Mouse (Mus musculus): ENCODE results near the gene Fam24a.

The Fam24a gene

DNA sequence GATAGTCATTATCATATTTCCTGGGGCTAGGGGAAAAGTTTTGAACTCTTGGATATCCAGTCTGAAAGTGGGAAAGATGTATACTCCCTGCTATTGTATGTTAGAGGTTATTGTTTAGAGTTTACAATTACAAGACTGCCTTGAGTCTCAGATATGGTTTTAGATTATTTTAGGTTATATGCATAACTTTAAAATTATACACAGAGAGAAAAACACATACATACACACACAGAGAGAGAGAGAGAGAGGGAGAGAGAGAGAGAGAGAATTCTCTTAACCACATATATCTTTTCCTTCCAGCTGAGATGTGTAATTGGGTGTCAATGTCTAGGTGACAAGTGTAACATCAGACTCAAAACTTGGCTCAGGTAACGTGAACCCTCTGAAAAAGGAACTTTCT lies at the start of gene Fam24a:
TSS of gene Fam24a (plus strand) at position 301 of the 400 bp plus-strand sequence.
- DNase-seq = no peak

GRCm38 (mm10) chr7:131297151-131297550 lies 36.5 kb upstream of the Fam24a start:
- no peak for DNase-seq

DNA sequence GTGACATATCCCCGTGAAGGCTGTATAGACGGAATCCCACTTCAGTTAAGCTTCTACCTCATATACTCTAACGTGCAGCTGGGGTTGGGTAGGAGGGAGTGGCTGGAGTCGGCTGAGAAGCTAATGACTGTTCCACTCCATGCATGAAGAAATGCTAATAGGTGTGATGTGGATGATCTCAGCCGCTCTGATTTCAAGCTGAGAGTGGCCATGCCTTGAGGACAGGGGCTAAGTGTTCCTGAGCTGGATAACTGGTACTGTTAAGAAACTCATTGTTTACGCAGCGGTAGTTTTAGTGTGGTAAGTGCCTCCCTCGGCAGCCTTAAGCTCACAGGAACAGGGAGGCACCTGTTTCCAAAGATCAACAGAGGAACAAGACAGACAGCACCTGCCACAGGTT lies 30.3 kb upstream of the Fam24a start:
- no peak for DNase-seq

- DNase-seq = no peak
Measured at GRCm38 (mm10) chr7:131306733-131307132, 26.9 kb upstream of the Fam24a start.

- no peak for DNase-seq
Measured at GRCm38 (mm10) chr7:131314493-131314892, 19.2 kb upstream of the Fam24a start.

DNA sequence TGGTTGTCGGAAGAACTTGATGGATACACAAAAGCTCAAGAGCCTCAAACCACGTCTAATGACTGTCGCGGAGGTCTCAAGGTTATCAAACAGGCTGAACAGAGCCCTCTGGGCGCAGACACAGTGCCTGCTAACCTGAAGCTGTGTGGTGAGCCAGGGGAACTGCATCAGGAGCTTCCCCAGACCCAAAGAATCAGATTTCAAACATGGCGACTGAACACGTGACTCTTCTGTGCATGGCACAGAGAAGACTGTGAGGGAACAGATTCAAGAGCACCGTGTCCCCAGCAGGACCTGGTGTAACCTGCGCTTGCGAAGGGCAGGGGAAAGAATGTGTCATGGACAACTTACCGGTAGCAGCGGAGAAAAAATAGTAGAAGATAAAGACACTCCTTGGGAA lies 16.1 kb upstream of the Fam24a start:
- no peak for DNase-seq

- no peak for DNase-seq
Measured at GRCm38 (mm10) chr7:131318340-131318739, 15.3 kb upstream of the Fam24a start.

GRCm38 (mm10) chr7:131322192-131322591 lies 11.5 kb upstream of the Fam24a start, which contains the start of gene Cuzd1:
Gene Cuzd1, minus strand, starts transcription at chr7:131322292.
- DNase-seq = no peak

- no peak for DNase-seq
Measured at GRCm38 (mm10) chr7:131327054-131327453, 6.6 kb upstream of the Fam24a start.

GRCm38 (mm10) chr7:131329416-131329815 lies 4.2 kb upstream of the Fam24a start, which contains the start of gene Fam24b:
Gene Fam24b, minus strand, starts transcription at chr7:131329516.
- DNase-seq = no peak

DNA sequence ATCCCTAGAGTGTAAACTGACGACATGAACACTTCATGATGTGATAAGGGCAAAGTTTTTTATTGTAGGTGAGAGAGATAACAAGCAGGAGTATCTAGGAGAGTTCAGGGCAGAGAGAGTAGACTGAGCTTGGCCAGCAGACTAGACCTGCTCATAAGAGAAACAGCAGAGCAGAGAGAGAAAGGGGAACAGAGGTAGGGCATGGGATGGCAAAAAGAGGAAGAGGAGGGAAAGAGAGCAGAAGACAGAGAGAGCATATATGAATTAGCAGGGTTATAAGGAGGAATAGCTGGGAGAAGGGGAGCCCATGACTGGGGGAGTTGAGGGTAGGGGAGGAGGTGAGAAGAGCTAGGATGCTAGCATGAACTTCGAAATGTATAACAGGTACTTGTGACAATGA lies 2.0 kb upstream of the Fam24a start:
- DNase-seq = no peak

DNA sequence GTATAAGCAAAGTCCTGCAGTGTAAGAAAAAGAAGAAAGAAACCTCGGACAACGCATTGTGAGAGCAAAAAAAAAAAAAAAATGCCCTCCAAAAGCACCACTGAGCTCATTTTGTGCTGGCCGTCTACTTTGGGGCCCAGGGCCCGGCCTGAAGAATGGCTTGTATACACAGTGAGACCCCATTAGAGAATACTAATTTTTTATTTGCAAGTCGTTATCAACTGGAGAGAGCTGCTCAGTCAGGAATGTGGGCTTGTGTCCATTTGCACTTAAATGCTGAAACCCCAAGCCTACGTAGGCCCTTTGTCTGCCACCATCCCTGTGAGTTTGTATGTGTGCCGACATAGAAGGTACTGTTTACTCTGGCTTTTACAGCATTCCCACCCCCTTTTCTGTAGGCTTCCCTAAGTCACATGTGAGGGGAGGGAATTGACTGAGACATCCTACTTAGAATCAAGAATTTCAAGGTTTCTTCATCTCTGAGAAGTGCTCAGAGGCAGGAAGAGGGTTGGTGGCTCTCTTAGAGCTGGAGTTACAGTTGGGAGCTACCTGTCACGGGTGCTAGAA lies 3.9 kb downstream of the Fam24a start:
- no peak for DNase-seq

DNA sequence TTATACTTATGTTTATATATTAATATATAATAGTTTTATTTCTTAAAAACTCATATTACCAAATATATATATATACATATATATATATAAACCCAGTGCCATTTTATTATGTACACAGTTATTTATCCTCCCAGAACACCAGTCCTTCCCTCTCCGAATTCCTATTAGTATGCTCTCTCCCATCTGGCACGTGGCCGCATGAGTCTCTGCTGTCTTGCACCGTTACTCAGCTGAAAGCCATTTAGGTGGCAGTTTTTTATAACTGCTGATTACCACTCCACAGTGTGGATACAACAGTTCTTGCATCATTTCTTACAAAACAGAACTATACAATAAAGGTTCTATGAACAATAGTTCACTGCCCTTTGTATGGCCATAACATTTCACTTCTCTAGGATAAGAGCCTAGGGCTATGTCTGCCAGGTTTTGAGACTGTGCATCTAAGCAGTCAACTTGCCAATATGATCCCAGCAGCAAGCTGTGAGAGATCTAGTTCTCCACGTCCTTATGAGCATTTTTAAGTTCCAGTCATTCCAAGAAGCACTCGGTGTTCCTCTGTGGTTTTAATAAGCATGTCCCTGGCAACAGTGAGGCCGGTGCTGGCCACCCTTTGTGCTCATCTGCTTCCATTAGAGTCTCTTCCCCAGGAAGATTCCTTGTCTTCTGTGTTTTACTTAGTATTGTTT lies 12.3 kb downstream of the Fam24a start:
- DNase-seq = no peak

GRCm38 (mm10) chr7:131356105-131356504 lies 22.4 kb downstream of the Fam24a start:
- no peak for DNase-seq

GRCm38 (mm10) chr7:131362269-131362614 lies 28.6 kb downstream of the Fam24a start:
- no peak for DNase-seq

DNA sequence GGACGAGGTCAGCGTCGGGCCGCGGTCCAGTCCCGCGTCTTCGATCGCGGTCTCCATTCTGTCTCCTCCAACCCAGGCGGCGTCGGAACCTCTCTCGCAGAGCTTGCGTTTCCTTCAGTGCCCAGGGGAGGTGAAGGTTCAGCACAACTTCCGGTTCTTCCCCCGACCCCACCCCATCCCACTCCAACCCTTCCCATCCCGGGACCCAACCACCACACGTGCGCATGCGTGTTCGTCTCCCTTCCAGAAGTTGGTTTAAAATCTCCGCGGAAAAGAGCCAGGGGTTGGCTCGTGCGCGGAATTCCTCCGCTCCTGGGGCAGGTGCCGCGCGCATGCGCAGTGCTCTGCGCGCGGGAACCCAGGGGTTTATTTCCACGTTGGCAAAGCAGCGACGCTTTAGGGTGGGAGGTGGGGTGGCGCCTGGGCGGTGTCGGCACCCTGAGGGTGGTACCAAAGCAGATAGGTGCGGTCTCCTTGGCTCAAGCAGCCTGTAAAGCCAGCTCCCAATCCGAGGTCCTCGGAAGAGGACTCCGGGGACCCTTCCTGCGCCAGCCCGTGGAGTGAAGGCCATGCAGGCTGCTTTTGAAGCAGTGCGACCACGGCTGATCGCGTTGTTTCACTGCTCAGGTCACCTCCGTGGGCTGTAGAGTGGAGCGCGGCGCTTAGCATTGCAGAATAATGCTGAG lies 29.1 kb downstream of the Fam24a start, which contains the start of gene 2310057M21Rik:
TSS of gene 2310057M21Rik (minus strand) at position 145 of the 686 bp plus-strand sequence.
- peak; percentile 98 for DNase-seq

DNA sequence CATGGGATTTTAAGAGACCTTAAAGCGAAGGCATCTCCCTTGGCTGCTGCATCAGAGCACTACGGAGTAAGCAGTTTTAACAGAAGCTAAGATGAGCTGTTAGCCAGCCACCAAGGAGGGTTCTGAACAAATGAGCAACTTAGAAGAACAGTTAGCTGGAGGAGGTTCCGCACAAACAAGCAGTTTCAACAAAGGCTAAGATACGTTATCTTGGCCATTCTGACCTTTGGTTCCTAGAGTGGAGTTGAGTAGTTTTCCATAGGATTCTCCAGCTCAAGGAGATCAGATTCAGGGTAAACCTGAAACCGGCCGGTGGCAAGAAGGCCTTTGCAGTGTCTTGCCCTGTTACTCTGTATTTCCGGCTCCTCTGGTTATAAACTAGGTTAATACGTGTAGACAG lies 30.5 kb downstream of the Fam24a start:
- DNase-seq = no peak

- peak; percentile 93 for DNase-seq
Measured at GRCm38 (mm10) chr7:131370648-131371469, 37.2 kb downstream of the Fam24a start, which contains the start of gene Pstk. Gene Pstk, plus strand, starts transcription at chr7:131371141.

- DNase-seq = no peak
Measured at GRCm38 (mm10) chr7:131371470-131371860, 37.8 kb downstream of the Fam24a start.

DNA sequence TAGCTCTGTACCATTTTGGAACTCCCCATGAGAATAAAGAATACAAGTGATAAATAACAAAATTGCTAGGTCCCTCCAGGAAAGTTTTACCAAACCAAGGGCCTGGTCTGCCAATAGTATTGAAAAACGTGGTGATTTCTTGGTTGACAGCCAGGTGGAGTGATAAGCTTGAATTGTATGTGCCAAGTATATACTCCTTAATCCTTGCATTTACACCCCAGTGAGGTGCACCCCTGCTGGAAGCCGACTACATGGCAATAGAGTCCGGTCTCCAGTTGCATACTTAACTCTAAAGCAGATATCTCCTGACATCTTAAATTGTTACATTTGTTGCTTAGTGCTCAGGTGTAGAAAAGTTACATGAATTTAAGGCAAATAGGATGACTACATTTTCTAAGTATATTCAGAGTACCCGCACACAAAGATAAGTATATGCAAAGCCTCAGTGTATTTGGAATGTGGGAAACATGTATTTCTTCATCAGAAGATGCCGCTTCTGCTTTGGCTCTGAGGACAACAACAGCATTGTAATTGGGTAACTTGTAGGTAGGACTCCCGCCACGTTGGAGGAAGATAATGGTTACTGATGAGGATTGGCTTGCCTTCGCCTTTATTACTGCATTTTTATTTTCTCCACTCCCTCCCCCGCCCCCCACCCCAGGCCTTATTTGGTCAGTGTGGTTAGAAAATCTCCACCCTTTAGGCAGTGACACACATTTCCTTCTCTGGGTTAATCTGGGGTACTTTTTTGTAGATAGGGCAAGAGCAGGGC lies 38.4 kb downstream of the Fam24a start:
- no peak for DNase-seq

Measured in kidney, adult 9 months (tissue).